Mouse (Mus musculus) layer of hippocampus, adult 8-10 months (tissue): ENCODE results near the gene Morc3. TPM values are rescaled to one million over a fixed set of nuclear protein-coding genes. Genes with fewer than 3 reads are reported as not detected.

Source experiments
- DNase-seq, 2 experiments: peaks; one replicate each; pipeline ENCODE4 v3.0.0; 2022; ENCODE audit warnings: low spot score in 2 of 2
- total RNA-seq, 4 experiments: library from RNA; stranded (reverse); gene quantifications; 2 replicates each; pipeline ENCODE4 v1.2.4; 2022

Gene Morc3
- 10 to 100 TPM; 29.2 to 48.5 (median 41.1) TPM for total RNA-seq

GRCm38 (mm10) chr16:93831627-93832395 lies at the start of gene Morc3:
Morc3 (plus strand) TSS chr16:93832121.
- peak; percentile 99 for DNase-seq

GRCm38 (mm10) chr16:93784175-93784574 lies 47.7 kb upstream of the Morc3 start:
- DNase-seq, result no peak

- DNase-seq, result peak in 1 of 2 experiments; percentile 65
These were observed 46.1 kb upstream of the Morc3 start for GRCm38 (mm10) chr16:93785805-93786204.

GRCm38 (mm10) chr16:93788388-93788787 lies 43.5 kb upstream of the Morc3 start:
- no peak for DNase-seq

- DNase-seq, result no peak
These were observed 43.0 kb upstream of the Morc3 start for GRCm38 (mm10) chr16:93788881-93789280.

- DNase-seq, result no peak
These were observed 41.8 kb upstream of the Morc3 start for GRCm38 (mm10) chr16:93789971-93790755.

- no peak for DNase-seq
These were observed 38.8 kb upstream of the Morc3 start for GRCm38 (mm10) chr16:93792981-93793630.

- no peak for DNase-seq
These were observed 37.1 kb upstream of the Morc3 start for GRCm38 (mm10) chr16:93794845-93795244.

- DNase-seq, result no peak
These were observed 36.5 kb upstream of the Morc3 start for GRCm38 (mm10) chr16:93795391-93795790.

- no peak for DNase-seq
These were observed 34.7 kb upstream of the Morc3 start for GRCm38 (mm10) chr16:93797021-93797840.

GRCm38 (mm10) chr16:93797841-93798492 lies 34.0 kb upstream of the Morc3 start:
- no peak for DNase-seq

- no peak for DNase-seq
These were observed 33.3 kb upstream of the Morc3 start for GRCm38 (mm10) chr16:93798623-93799022.

- no peak for DNase-seq
These were observed 32.9 kb upstream of the Morc3 start for GRCm38 (mm10) chr16:93799071-93799470.

GRCm38 (mm10) chr16:93799936-93800335 lies 32.0 kb upstream of the Morc3 start:
- DNase-seq, result no peak

GRCm38 (mm10) chr16:93807167-93807566 lies 24.8 kb upstream of the Morc3 start:
- no peak for DNase-seq

GRCm38 (mm10) chr16:93807961-93808554 lies 23.9 kb upstream of the Morc3 start:
- DNase-seq, result no peak

- no peak for DNase-seq
These were observed 15.8 kb upstream of the Morc3 start for GRCm38 (mm10) chr16:93815856-93816736.

- no peak for DNase-seq
These were observed 15.1 kb upstream of the Morc3 start for GRCm38 (mm10) chr16:93816861-93817260.

- no peak for DNase-seq
These were observed 14.6 kb upstream of the Morc3 start for GRCm38 (mm10) chr16:93817371-93817770.
